Mouse (Mus musculus): ENCODE measurements at regions not wholly inside any gene's neighbourhood (a gene's known extent, or its start where the extent isn't known, plus 50 kb on each side); places are given as distances from the start of the nearest gene placed in this dataset.

- TF ChIP-seq CTCF (conservative IDR thresholded peaks at IDR 0.05), result no peak
- no peak for DNase-seq (ENCODE audit: low spot score in 2 of 2)
- peak overlapping the region; percentile 100 for H3K27ac ChIP-seq
- peak overlapping the region; percentile 88 for H3K4me3 ChIP-seq
Measured at GRCm38 (mm10) chr13:83740771-83741170, 236.9 kb downstream of the Mef2c start.

- TF ChIP-seq CTCF (conservative IDR thresholded peaks at IDR 0.05), result no peak
- DNase-seq (ENCODE audit: low spot score in 2 of 2), result no peak
- H3K4me3 ChIP-seq, result peak overlapping the region; percentile 88
- H3K27ac ChIP-seq, result peak overlapping the region; percentile 100
Measured at GRCm38 (mm10) chr13:83741591-83742021, 237.8 kb downstream of the Mef2c start.

GRCm38 (mm10) chr13:83742102-83742501 lies 238.3 kb downstream of the Mef2c start:
- DNase-seq (ENCODE audit: low spot score in 2 of 2), result no peak
- H3K4me3 ChIP-seq, result peak overlapping the region; percentile 88
- peak overlapping the region; percentile 100 for H3K27ac ChIP-seq
- TF ChIP-seq CTCF (conservative IDR thresholded peaks at IDR 0.05), result no peak

GRCm38 (mm10) chr13:83742546-83742945 lies 238.7 kb downstream of the Mef2c start:
- Histone ChIP-seq H3K27ac (peak overlapping the region; percentile 100), H3K4me3 (peak overlapping the region; percentile 88; the same call in 1 of the 2 replicates)
- TF ChIP-seq CTCF (conservative IDR thresholded peaks at IDR 0.05), result no peak
- DNase-seq (ENCODE audit: low spot score in 2 of 2), result no peak

GRCm38 (mm10) chr13:83743381-83743780 lies 239.5 kb downstream of the Mef2c start:
- Histone ChIP-seq H3K27ac (peak overlapping the region; percentile 100), H3K4me3 (no peak overlapping the region)
- no peak for DNase-seq (ENCODE audit: low spot score in 2 of 2)
- TF ChIP-seq CTCF (conservative IDR thresholded peaks at IDR 0.05), result no peak

GRCm38 (mm10) chr13:83744110-83744752 lies 240.4 kb downstream of the Mef2c start:
- DNase-seq (ENCODE audit: low spot score in 2 of 2), result no peak
- peak overlapping the region; percentile 99 for H3K27ac ChIP-seq
- H3K4me3 ChIP-seq, result peak overlapping the region; percentile 67
- TF ChIP-seq CTCF (conservative IDR thresholded peaks at IDR 0.05), result no peak

GRCm38 (mm10) chr13:83744981-83745555 lies 241.2 kb downstream of the Mef2c start:
- Histone ChIP-seq H3K4me3 (peak overlapping the region; percentile 67), H3K27ac (peak overlapping the region; percentile 99)
- DNase-seq (ENCODE audit: low spot score in 2 of 2), result peak; percentile 93 to 96
- TF ChIP-seq CTCF (conservative IDR thresholded peaks at IDR 0.05), result no peak

GRCm38 (mm10) chr13:83745961-83746360 lies 242.1 kb downstream of the Mef2c start:
- no peak overlapping the region for H3K4me3 ChIP-seq
- DNase-seq (ENCODE audit: low spot score in 2 of 2), result no peak
- TF ChIP-seq CTCF (conservative IDR thresholded peaks at IDR 0.05), result no peak
- H3K27ac ChIP-seq, result peak overlapping the region; percentile 99

- Histone ChIP-seq H3K27ac (peak overlapping the region; percentile 44; the same call in 1 of the 2 replicates), H3K4me3 (no peak overlapping the region)
- TF ChIP-seq CTCF (conservative IDR thresholded peaks at IDR 0.05), result no peak
- no peak for DNase-seq (ENCODE audit: low spot score in 2 of 2)
Measured at GRCm38 (mm10) chr13:83747671-83748070, 243.8 kb downstream of the Mef2c start.

- no peak for TF ChIP-seq CTCF (conservative IDR thresholded peaks at IDR 0.05)
- H3K4me3 ChIP-seq, result peak overlapping the region; percentile 30
- DNase-seq (ENCODE audit: low spot score in 2 of 2), result no peak
- peak overlapping the region; percentile 81 for H3K27ac ChIP-seq
Measured at GRCm38 (mm10) chr13:83749376-83750150, 245.7 kb downstream of the Mef2c start.

GRCm38 (mm10) chr13:83750437-83750836 lies 246.6 kb downstream of the Mef2c start:
- Histone ChIP-seq H3K27ac (peak overlapping the region; percentile 81), H3K4me3 (no peak overlapping the region)
- no peak for DNase-seq (ENCODE audit: low spot score in 2 of 2)
- TF ChIP-seq CTCF (conservative IDR thresholded peaks at IDR 0.05), result no peak

GRCm38 (mm10) chr13:83760387-83761170 lies 256.7 kb downstream of the Mef2c start:
- peak overlapping the region; percentile 33; the same call in 1 of the 2 replicates for H3K27ac ChIP-seq
- H3K4me3 ChIP-seq, result no peak overlapping the region
- TF ChIP-seq CTCF (conservative IDR thresholded peaks at IDR 0.05), result no peak
- no peak for DNase-seq (ENCODE audit: low spot score in 2 of 2)
